Mouse (Mus musculus): ENCODE results near the gene 4930503B20Rik. TPM values are rescaled to one million over a fixed set of nuclear protein-coding genes. Genes with fewer than 3 reads are reported as not detected.

Gene 4930503B20Rik
- polyA plus RNA-seq, 1 experiment from 2014 or later, result not detected

DNA sequence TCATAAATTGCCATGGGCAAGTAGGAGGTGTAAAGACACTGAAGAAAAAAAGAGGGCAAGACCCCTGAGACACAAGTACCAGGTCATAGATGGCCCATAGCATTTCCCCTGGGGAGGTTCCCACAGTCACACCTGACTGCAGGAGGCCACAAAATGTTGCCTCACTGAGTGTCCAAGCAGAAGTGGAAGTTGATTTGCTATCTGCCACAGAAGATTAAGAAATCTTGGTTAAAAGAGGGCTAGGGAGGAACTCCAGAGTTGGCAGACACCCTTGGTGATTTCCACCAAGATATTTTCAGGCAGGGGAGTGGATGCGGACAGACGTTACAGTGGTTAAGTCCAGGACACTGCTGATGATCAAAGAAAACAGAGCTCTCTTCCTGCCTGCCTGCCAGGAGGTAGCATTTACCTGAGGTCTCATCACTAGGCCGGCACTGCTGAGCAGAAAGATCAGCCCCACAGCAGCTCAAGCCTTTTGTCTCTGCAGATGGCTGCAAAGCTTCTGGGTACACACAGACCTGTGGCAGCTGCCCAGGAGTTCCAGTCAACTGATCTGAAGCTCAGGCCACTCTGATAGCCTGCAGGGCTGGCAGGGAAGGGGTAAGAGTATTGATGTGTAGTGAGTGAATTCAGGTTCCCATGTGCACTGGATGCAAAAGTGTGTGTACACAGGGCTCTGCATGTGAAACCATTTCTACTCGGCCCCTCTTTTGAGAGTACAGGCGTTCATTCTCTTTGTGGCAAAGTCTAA is 34.4 kb downstream of the 4930503B20Rik start:
- WGBS, result 82% methylated on average over 5 of the region's 5 CpGs
- no peak overlapping the region for H3K9ac ChIP-seq (replicated peaks)
- no peak overlapping the region for H3K4me2 ChIP-seq
- no peaks in the 10 kb centered on the region for H3K4me1 ChIP-seq
- no peak overlapping the region for H3K4me3 ChIP-seq (replicated peaks)
- H3K36me3 ChIP-seq, result no peaks in the 10 kb centered on the region
- H3K27ac ChIP-seq (replicated peaks), result no peak overlapping the region
- no peaks in the 10 kb centered on the region for H3K9me3 ChIP-seq (replicated peaks)
- no peak for ATAC-seq (ENCODE audit: low FRiP score)
- H3K27me3 ChIP-seq (replicated peaks), result no peaks in the 10 kb centered on the region

DNA sequence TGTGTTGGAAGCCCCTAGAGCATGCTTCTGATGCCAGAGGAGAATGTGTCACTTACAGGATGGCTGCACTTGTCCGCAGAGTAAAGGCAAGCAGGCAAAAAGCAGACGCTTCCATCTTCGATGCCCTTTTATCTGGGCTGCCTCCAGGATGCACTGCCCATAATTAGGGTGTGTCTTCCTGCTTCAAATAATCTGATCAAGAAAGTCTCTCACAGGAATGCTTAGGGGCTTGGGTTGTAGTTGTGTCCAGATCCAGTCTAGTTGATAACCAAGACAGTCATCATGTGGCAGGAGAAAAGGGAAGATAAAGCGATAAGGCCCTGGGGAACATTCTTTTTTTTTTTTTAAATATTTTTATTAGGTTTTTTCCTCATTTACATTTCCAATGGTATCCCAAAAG is 35.6 kb downstream of the 4930503B20Rik start, which contains the start of gene Dnase2b:
Gene Dnase2b (minus strand): TSS at position 101 of the 400 bp plus-strand sequence.
- no peak for ATAC-seq (ENCODE audit: low FRiP score)
- no peak within 1 kb of the TSS for H3K4me2 ChIP-seq
- WGBS, result 97% methylated on average over 4 of the region's 4 CpGs
- no peak within 1 kb of the TSS for H3K4me3 ChIP-seq (replicated peaks)
- no peak within 1 kb of the TSS for H3K9ac ChIP-seq (replicated peaks)
- H3K27ac ChIP-seq (replicated peaks), result no peak within 1 kb of the TSS
- no peaks in the 10 kb centered on the region for H3K9me3 ChIP-seq (replicated peaks)
- no peaks in the 10 kb centered on the region for H3K36me3 ChIP-seq
- H3K4me1 ChIP-seq, result no peaks in the 10 kb centered on the region
- H3K27me3 ChIP-seq (replicated peaks), result no peaks in the 10 kb centered on the region

GRCm38 (mm10) chr3:146611821-146612220 is 39.3 kb downstream of the 4930503B20Rik start:
- WGBS, result 76% methylated on average over 4 of the region's 4 CpGs
- Histone ChIP-seq H3K4me2 (no peak overlapping the region), H3K27ac (replicated peaks) (no peak overlapping the region), H3K9ac (replicated peaks) (no peak overlapping the region), H3K9me3 (replicated peaks) (no peaks in the 10 kb centered on the region), H3K4me3 (replicated peaks) (no peak overlapping the region), H3K36me3 (no peaks in the 10 kb centered on the region), H3K4me1 (peaks cover 10% of the 10 kb centered on the region; the same call in 1 of the 2 replicates), H3K27me3 (replicated peaks) (no peaks in the 10 kb centered on the region)
- no peak for ATAC-seq (ENCODE audit: low FRiP score)

DNA sequence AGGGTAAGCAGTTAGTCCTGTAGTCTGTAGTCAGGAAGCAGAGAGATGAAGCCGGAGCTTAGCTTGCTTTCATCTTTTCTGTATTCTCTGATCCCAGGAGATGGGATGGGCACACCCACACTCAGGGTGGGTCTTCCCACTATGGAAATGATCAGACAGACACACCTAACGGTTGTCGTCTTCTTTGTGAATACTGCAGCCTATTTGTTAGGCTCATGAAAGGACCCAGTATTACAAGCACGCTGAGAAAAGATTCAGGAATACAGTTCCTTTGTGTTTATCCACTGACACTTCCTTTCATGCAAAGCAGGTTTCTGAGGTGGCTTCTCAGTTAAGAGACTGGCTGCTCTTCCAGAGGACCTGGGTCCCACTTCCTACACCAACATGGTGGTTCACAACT is 39.9 kb downstream of the 4930503B20Rik start:
- Histone ChIP-seq H3K4me1 (peaks cover 10% of the 10 kb centered on the region; the same call in 1 of the 2 replicates), H3K4me2 (no peak overlapping the region), H3K4me3 (replicated peaks) (no peak overlapping the region), H3K9ac (replicated peaks) (no peak overlapping the region), H3K36me3 (no peaks in the 10 kb centered on the region), H3K27me3 (replicated peaks) (no peaks in the 10 kb centered on the region), H3K9me3 (replicated peaks) (no peaks in the 10 kb centered on the region), H3K27ac (replicated peaks) (no peak overlapping the region)
- 75% methylated on average over 4 of the region's 4 CpGs for WGBS
- ATAC-seq (ENCODE audit: low FRiP score), result no peak

DNA sequence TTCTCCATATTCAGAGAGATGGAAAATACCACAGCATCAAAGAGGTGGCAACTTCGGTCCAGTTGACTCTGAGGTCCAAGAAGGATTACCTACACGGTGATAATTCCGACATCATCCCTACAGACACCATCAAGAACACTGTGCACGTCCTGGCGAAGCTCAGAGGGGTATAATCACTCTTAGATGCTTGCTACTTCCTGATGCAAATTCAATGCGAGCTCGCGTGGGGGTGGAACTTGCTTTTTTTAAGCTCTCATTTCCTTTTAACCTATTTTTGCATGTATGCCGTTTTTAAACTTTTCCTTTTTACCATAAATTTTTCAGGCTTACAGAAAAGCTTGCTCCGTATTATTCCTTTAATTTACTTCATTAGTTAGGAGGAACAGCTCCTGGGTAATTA is 40.8 kb downstream of the 4930503B20Rik start:
- no peak overlapping the region for H3K4me3 ChIP-seq (replicated peaks)
- H3K9ac ChIP-seq (replicated peaks), result no peak overlapping the region
- H3K27me3 ChIP-seq (replicated peaks), result no peaks in the 10 kb centered on the region
- no peaks in the 10 kb centered on the region for H3K9me3 ChIP-seq (replicated peaks)
- H3K27ac ChIP-seq (replicated peaks), result no peak overlapping the region
- peaks cover 10% of the 10 kb centered on the region; the same call in 1 of the 2 replicates for H3K4me1 ChIP-seq
- whole genome bisulfite sequencing, result 83% methylated on average over 10 of the region's 10 CpGs
- ATAC-seq (ENCODE audit: low FRiP score), result no peak
- no peak overlapping the region for H3K4me2 ChIP-seq
- H3K36me3 ChIP-seq, result no peaks in the 10 kb centered on the region

DNA sequence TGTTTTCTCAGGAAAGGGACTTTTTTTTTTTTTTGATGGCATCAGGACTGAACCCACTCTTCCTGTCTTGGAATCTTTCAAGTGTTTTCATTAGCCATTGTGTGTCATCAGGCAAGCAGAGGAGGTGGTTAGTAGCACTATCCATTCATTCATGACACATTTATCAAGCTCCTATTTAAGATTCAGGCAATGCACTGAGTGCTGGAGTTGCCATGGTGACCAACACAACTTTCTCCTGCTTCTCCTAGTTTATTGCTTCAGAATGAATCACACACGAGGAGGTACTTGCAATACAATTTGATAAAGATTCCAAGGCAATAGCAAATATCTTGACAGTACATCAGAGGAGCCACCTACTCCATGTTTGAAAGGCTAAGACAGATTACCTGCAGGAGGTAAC is 43.7 kb downstream of the 4930503B20Rik start:
- peak; percentile 77; the same call in 1 of the 2 replicates for ATAC-seq (ENCODE audit: low FRiP score)
- peaks cover 10% of the 10 kb centered on the region; the same call in 1 of the 2 replicates for H3K4me1 ChIP-seq
- H3K27ac ChIP-seq (replicated peaks), result peak overlapping the region; percentile 41; the same call in 1 of the 2 replicates
- H3K9ac ChIP-seq (replicated peaks), result no peak overlapping the region
- H3K4me2 ChIP-seq, result no peak overlapping the region
- WGBS, result 8% methylated on average over 1 of the region's 1 CpGs
- H3K27me3 ChIP-seq (replicated peaks), result no peaks in the 10 kb centered on the region
- H3K9me3 ChIP-seq (replicated peaks), result no peaks in the 10 kb centered on the region
- H3K4me3 ChIP-seq (replicated peaks), result no peak overlapping the region
- no peaks in the 10 kb centered on the region for H3K36me3 ChIP-seq

GRCm38 (mm10) chr3:146604647-146605046 is 46.5 kb downstream of the 4930503B20Rik start:
- Histone ChIP-seq H3K4me2 (no peak overlapping the region), H3K27ac (replicated peaks) (no peak overlapping the region), H3K9ac (replicated peaks) (no peak overlapping the region), H3K36me3 (no peaks in the 10 kb centered on the region), H3K4me1 (peaks cover 10% of the 10 kb centered on the region; the same call in 1 of the 2 replicates), H3K9me3 (replicated peaks) (no peaks in the 10 kb centered on the region), H3K4me3 (replicated peaks) (no peak overlapping the region), H3K27me3 (replicated peaks) (no peaks in the 10 kb centered on the region)
- WGBS, result 78% methylated on average over 9 of the region's 9 CpGs
- no peak for ATAC-seq (ENCODE audit: low FRiP score)

- H3K9ac ChIP-seq (replicated peaks), result no peak overlapping the region
- H3K4me1 ChIP-seq, result 0 out of 2 replicates have a peak, but pooled peaks cover 2% of the 10 kb centered on the region
- H3K36me3 ChIP-seq, result no peaks in the 10 kb centered on the region
- no peaks in the 10 kb centered on the region for H3K27me3 ChIP-seq (replicated peaks)
- ATAC-seq (ENCODE audit: low FRiP score), result no peak
- no peaks in the 10 kb centered on the region for H3K9me3 ChIP-seq (replicated peaks)
- 90% methylated on average over 3 of the region's 3 CpGs for WGBS
- H3K4me2 ChIP-seq, result no peak overlapping the region
- no peak overlapping the region for H3K4me3 ChIP-seq (replicated peaks)
- no peak overlapping the region for H3K27ac ChIP-seq (replicated peaks)
Observed at GRCm38 (mm10) chr3:146602531-146602930, 48.6 kb downstream of the 4930503B20Rik start.

- Histone ChIP-seq H3K4me3 (replicated peaks) (no peak overlapping the region), H3K27me3 (replicated peaks) (no peaks in the 10 kb centered on the region), H3K4me1 (no peaks in the 10 kb centered on the region), H3K27ac (replicated peaks) (no peak overlapping the region), H3K36me3 (no peaks in the 10 kb centered on the region), H3K9me3 (replicated peaks) (no peaks in the 10 kb centered on the region), H3K4me2 (no peak overlapping the region), H3K9ac (replicated peaks) (no peak overlapping the region)
- 90% methylated on average over 2 of the region's 2 CpGs for WGBS
- ATAC-seq (ENCODE audit: low FRiP score), result no peak
Observed at GRCm38 (mm10) chr3:146601205-146601604, 49.9 kb downstream of the 4930503B20Rik start.

GRCm38 (mm10) chr3:146599198-146599900 is 51.8 kb downstream of the 4930503B20Rik start:
- H3K9ac ChIP-seq (replicated peaks), result no peak overlapping the region
- H3K27ac ChIP-seq (replicated peaks), result no peak overlapping the region
- H3K4me2 ChIP-seq, result no peak overlapping the region
- H3K36me3 ChIP-seq, result no peaks in the 10 kb centered on the region
- no peak for ATAC-seq (ENCODE audit: low FRiP score)
- no peaks in the 10 kb centered on the region for H3K9me3 ChIP-seq (replicated peaks)
- H3K27me3 ChIP-seq (replicated peaks), result no peaks in the 10 kb centered on the region
- 88% methylated on average over 6 of the region's 6 CpGs for WGBS
- H3K4me1 ChIP-seq, result no peaks in the 10 kb centered on the region
- no peak overlapping the region for H3K4me3 ChIP-seq (replicated peaks)

DNA sequence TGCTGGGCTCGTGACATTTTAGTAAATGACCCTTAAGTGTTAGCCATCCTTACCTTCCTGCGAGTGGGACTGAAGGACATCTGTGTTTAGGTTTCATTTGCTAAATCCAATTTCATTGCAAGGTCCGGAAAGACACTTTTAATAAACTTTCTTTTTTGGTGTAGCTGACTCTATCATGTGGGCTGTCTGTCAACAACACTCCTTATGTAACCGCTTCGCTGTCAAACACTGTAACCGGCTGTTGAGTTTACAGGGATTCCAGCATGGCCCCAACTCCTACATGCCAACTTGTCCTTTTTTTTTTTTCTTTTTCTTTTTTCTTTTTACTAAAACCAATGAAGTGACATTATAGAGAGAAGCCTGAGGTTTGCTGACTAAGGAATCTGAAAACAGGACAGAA is 52.7 kb downstream of the 4930503B20Rik start:
- H3K4me2 ChIP-seq, result no peak overlapping the region
- H3K36me3 ChIP-seq, result no peaks in the 10 kb centered on the region
- no peak for ATAC-seq (ENCODE audit: low FRiP score)
- no peaks in the 10 kb centered on the region for H3K4me1 ChIP-seq
- H3K9me3 ChIP-seq (replicated peaks), result no peaks in the 10 kb centered on the region
- H3K4me3 ChIP-seq (replicated peaks), result no peak overlapping the region
- no peak overlapping the region for H3K27ac ChIP-seq (replicated peaks)
- 87% methylated on average over 6 of the region's 6 CpGs for WGBS
- no peak overlapping the region for H3K9ac ChIP-seq (replicated peaks)
- no peaks in the 10 kb centered on the region for H3K27me3 ChIP-seq (replicated peaks)

DNA sequence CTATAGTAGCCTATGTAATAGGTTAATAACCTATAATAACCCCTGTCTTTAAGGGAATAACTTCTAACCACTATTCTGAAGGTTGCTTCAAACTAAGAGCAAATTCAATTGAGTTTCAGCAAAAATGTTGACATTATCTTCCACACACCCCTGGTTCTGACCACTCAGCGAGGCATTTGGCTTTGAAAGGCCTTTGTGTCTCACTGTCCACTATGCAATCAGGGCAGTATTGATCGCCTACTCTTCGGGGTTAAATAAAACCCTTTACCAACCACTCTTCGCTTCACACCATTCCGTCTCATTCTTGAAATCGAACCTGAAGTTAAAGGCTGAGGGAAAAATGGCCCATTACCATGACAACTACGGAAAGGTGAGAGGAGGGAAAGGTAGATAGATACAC is 54.3 kb downstream of the 4930503B20Rik start:
- no peaks in the 10 kb centered on the region for H3K27me3 ChIP-seq (replicated peaks)
- no peak for ATAC-seq (ENCODE audit: low FRiP score)

More for the DNA sequence above, 54.3 kb downstream of the 4930503B20Rik start:
- Histone ChIP-seq H3K9ac (replicated peaks) (no peak overlapping the region), H3K4me3 (replicated peaks) (no peak overlapping the region), H3K4me2 (no peak overlapping the region), H3K9me3 (replicated peaks) (no peaks in the 10 kb centered on the region), H3K36me3 (no peaks in the 10 kb centered on the region), H3K4me1 (no peaks in the 10 kb centered on the region), H3K27ac (replicated peaks) (no peak overlapping the region)
- WGBS, result 90% methylated on average over 7 of the region's 7 CpGs

Measured in neural tube, embryonic 15.5 days (tissue).